Mouse (Mus musculus): ENCODE results near the gene Haus3. TPM values are rescaled to one million over a fixed set of nuclear protein-coding genes. Genes with fewer than 3 reads are reported as not detected.

Haus3 gene
- polyA plus RNA-seq, 2 experiments, result 12.4 to 24.5 TPM

GRCm38 (mm10) chr5:34194426-34194825, 25.1 kb upstream of the Haus3 start:
- Histone ChIP-seq H3K4me2 (replicated peaks; ENCODE audit: low read depth, low read length, severe bottlenecking) (no peak overlapping the region), H3K27ac (replicated peaks; ENCODE audit: low read depth, low read length) (no peak overlapping the region), H3K36me3 (ENCODE audit: control insufficient read depth, insufficient read depth, low read length) (no peaks in the 10 kb centered on the region), H3K27me3 (ENCODE audit: control insufficient read depth, insufficient read depth, low read length) (no peaks in the 10 kb centered on the region), H3K9ac (ENCODE audit: low read depth, low read length, severe bottlenecking) (no peak overlapping the region), H3K4me3 (replicated peaks; ENCODE audit: low read length) (no peak overlapping the region), H3K9me3 (ENCODE audit: control insufficient read depth, low read length) (no peaks in the 10 kb centered on the region), H3K4me1 (ENCODE audit: control insufficient read depth, insufficient read depth, low read length) (no peaks in the 10 kb centered on the region)
- no peak for DNase-seq (ENCODE audit: low spot score)
- 46% methylated on average over 1 of the region's 1 CpGs for WGBS
- TF ChIP-seq POLR2A (IDR thresholded peaks at IDR 0.05; ENCODE audit: borderline replicate concordance, extremely low read depth, insufficient read depth, insufficient read length), result no peak
- ATAC-seq (ENCODE audit: low FRiP score, low read depth), result no peak

DNA sequence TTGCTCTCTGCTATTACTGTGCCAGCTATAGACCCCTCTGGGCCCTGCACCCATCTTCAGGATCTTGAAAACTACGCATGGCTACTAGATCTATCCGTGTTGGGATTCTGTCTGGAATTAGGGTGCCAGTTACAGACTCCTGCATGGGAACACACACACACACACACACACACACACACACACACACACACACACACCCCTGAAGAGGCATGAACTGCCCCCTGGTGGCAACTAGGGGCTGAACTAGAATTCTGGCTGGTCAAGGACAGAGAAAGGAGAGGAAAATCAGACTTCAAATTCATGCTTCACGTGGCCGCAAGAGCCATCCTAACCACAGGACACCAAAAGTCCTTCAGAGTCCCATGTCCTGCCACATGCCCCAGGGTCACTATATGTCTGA, 22.5 kb upstream of the Haus3 start:
- ATAC-seq (ENCODE audit: low FRiP score, low read depth), result no peak
- TF ChIP-seq POLR2A (IDR thresholded peaks at IDR 0.05; ENCODE audit: borderline replicate concordance, extremely low read depth, insufficient read depth, insufficient read length), result no peak
- no peak for DNase-seq (ENCODE audit: low spot score)
- WGBS, result 85% methylated on average over 4 of the region's 4 CpGs
- Histone ChIP-seq H3K36me3 (ENCODE audit: control insufficient read depth, insufficient read depth, low read length) (no peaks in the 10 kb centered on the region), H3K9ac (ENCODE audit: low read depth, low read length, severe bottlenecking) (no peak overlapping the region), H3K27ac (replicated peaks; ENCODE audit: low read depth, low read length) (no peak overlapping the region), H3K4me3 (replicated peaks; ENCODE audit: low read length) (no peak overlapping the region), H3K9me3 (ENCODE audit: control insufficient read depth, low read length) (no peaks in the 10 kb centered on the region), H3K4me1 (ENCODE audit: control insufficient read depth, insufficient read depth, low read length) (peaks cover 7% of the 10 kb centered on the region), H3K27me3 (ENCODE audit: control insufficient read depth, insufficient read depth, low read length) (no peaks in the 10 kb centered on the region), H3K4me2 (replicated peaks; ENCODE audit: low read depth, low read length, severe bottlenecking) (no peak overlapping the region)

DNA sequence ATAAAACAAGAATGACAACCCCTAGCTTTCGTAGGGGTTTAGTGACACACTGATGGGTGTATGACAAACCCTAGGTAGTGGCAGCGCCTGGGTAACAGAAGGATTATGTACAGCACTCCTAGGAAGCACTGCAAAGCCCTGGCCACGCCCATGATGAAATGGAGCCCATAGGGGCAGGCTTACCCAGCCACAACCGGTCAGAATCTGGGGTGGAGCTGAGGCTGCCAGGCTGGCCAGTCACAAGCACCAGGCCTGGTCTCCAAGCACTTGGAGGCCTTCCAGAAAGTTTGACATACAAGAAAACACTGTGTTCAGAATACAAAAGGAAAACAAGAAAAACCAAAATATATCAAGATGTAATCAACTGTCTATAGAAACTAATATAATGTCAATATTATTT, 21.7 kb upstream of the Haus3 start:
- peaks cover 9% of the 10 kb centered on the region for H3K4me1 ChIP-seq (ENCODE audit: control insufficient read depth, insufficient read depth, low read length)
- WGBS, result 52% methylated on average over 4 of the region's 4 CpGs
- H3K27ac ChIP-seq (replicated peaks; ENCODE audit: low read depth, low read length), result no peak overlapping the region
- no peak overlapping the region for H3K9ac ChIP-seq (ENCODE audit: low read depth, low read length, severe bottlenecking)
- no peaks in the 10 kb centered on the region for H3K36me3 ChIP-seq (ENCODE audit: control insufficient read depth, insufficient read depth, low read length)
- no peaks in the 10 kb centered on the region for H3K9me3 ChIP-seq (ENCODE audit: control insufficient read depth, low read length)
- DNase-seq (ENCODE audit: low spot score) (no peak), ATAC-seq (ENCODE audit: low FRiP score, low read depth) (no peak)
- H3K4me2 ChIP-seq (replicated peaks; ENCODE audit: low read depth, low read length, severe bottlenecking), result no peak overlapping the region
- H3K4me3 ChIP-seq (replicated peaks; ENCODE audit: low read length), result no peak overlapping the region
- H3K27me3 ChIP-seq (ENCODE audit: control insufficient read depth, insufficient read depth, low read length), result no peaks in the 10 kb centered on the region
- TF ChIP-seq POLR2A (IDR thresholded peaks at IDR 0.05; ENCODE audit: borderline replicate concordance, extremely low read depth, insufficient read depth, insufficient read length), result no peak

GRCm38 (mm10) chr5:34189521-34189920, 20.2 kb upstream of the Haus3 start:
- Histone ChIP-seq H3K27me3 (ENCODE audit: control insufficient read depth, insufficient read depth, low read length) (no peaks in the 10 kb centered on the region), H3K4me3 (replicated peaks; ENCODE audit: low read length) (no peak overlapping the region), H3K4me2 (replicated peaks; ENCODE audit: low read depth, low read length, severe bottlenecking) (no peak overlapping the region), H3K36me3 (ENCODE audit: control insufficient read depth, insufficient read depth, low read length) (peaks cover 13% of the 10 kb centered on the region; the same call in 1 of the 2 replicates), H3K9ac (ENCODE audit: low read depth, low read length, severe bottlenecking) (no peak overlapping the region), H3K4me1 (ENCODE audit: control insufficient read depth, insufficient read depth, low read length) (peaks cover 21% of the 10 kb centered on the region), H3K27ac (replicated peaks; ENCODE audit: low read depth, low read length) (no peak overlapping the region), H3K9me3 (ENCODE audit: control insufficient read depth, low read length) (no peaks in the 10 kb centered on the region)
- no peak for ATAC-seq (ENCODE audit: low FRiP score, low read depth)
- WGBS, result 72% methylated on average over 1 of the region's 1 CpGs
- no peak for DNase-seq (ENCODE audit: low spot score)
- no peak for TF ChIP-seq POLR2A (IDR thresholded peaks at IDR 0.05; ENCODE audit: borderline replicate concordance, extremely low read depth, insufficient read depth, insufficient read length)

GRCm38 (mm10) chr5:34188856-34189255, 19.5 kb upstream of the Haus3 start:
- H3K27me3 ChIP-seq (ENCODE audit: control insufficient read depth, insufficient read depth, low read length), result no peaks in the 10 kb centered on the region
- no peak overlapping the region for H3K27ac ChIP-seq (replicated peaks; ENCODE audit: low read depth, low read length)
- no peaks in the 10 kb centered on the region for H3K9me3 ChIP-seq (ENCODE audit: control insufficient read depth, low read length)
- peaks cover 20% of the 10 kb centered on the region; the same call in 1 of the 2 replicates for H3K36me3 ChIP-seq (ENCODE audit: control insufficient read depth, insufficient read depth, low read length)
- DNase-seq (ENCODE audit: low spot score), result no peak
- TF ChIP-seq POLR2A (IDR thresholded peaks at IDR 0.05; ENCODE audit: borderline replicate concordance, extremely low read depth, insufficient read depth, insufficient read length), result no peak
- H3K4me1 ChIP-seq (ENCODE audit: control insufficient read depth, insufficient read depth, low read length), result peaks cover 22% of the 10 kb centered on the region
- H3K4me3 ChIP-seq (replicated peaks; ENCODE audit: low read length), result 0 out of 2 replicates have a peak overlapping the region, but pooled peaks have one; percentile 96
- no peak for ATAC-seq (ENCODE audit: low FRiP score, low read depth)
- 63% methylated on average over 2 of the region's 2 CpGs for WGBS
- no peak overlapping the region for H3K9ac ChIP-seq (ENCODE audit: low read depth, low read length, severe bottlenecking)
- H3K4me2 ChIP-seq (replicated peaks; ENCODE audit: low read depth, low read length, severe bottlenecking), result peak overlapping the region; percentile 68

All from limb, embryonic 14.5 days (tissue).